Mouse (Mus musculus): Measurements from ENCODE around the gene Slc4a11.
"Not testable (repeated sequence)": the region's sequence is repeated elsewhere in the genome, so short reads cannot be mapped to it uniquely, and the experiment has no call there.

The Slc4a11 gene

DNA sequence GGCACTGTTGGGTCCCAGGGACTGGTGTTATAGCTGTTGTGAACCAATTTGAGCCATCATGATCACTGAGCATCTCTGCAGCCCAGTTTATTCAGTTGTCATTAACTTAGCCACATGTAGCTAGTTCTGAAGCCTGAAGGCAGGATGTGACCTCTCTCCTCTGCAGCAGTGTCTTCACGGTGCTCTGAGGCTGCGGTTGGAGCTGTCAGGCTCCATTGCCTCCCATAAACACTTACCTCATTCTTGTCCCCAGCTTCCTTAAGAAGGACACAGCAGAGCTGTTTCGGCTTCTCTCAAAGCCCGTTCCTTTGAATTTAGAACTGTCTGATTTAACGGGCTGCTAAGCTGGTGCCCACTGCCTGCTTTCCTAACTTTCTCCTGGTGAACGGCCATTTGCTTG, 17.4 kb downstream of the Slc4a11 start:
- DNase-seq (ENCODE audit: low read depth) = no peak

- no peak for DNase-seq (ENCODE audit: low read depth)
These were observed 18.2 kb downstream of the Slc4a11 start for GRCm38 (mm10) chr2:130679154-130679553.

GRCm38 (mm10) chr2:130677211-130677610, 20.1 kb downstream of the Slc4a11 start:
- DNase-seq (ENCODE audit: low read depth) = no peak

- DNase-seq (ENCODE audit: low read depth) = peak; percentile 92
These were observed 29.8 kb downstream of the Slc4a11 start, which contains the start of gene Itpa for GRCm38 (mm10) chr2:130667559-130667958. TSS of gene Itpa (plus strand) at chr2:130667610.

DNA sequence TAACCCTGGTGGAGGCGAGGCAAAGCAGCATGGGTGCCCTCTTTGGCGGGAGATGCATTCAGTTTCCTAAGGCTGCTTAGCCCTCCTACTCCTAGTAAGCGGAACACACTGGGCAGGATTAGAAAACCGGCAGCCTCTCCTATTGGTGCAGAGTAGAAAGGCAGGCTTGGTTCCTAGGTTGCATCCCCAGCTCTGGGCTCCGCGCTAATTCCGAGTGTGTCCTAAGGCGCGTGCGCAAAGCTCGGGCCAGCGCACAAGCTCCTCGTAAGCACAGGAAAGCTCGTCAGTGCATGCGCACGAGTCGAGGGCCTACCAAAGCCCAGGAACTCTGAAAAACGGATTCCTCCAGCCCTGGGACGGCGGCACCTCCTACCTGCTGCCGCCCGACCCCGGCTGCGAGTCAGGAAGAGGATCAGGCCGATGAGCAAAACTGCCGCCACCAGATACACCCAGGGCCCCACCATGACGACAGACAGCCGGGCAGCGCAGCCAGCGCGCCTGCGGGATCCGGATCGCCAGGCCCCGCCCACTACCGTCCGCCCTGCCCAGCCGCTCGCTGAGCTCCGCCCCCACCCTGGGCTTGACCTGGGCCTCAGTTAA, 33.1 kb downstream of the Slc4a11 start, which contains the start of gene Ddrgk1:
Ddrgk1 (minus strand) TSS at position 558 of the 600 bp plus-strand sequence.
- peak; percentile 96 for DNase-seq (ENCODE audit: low read depth)

DNA sequence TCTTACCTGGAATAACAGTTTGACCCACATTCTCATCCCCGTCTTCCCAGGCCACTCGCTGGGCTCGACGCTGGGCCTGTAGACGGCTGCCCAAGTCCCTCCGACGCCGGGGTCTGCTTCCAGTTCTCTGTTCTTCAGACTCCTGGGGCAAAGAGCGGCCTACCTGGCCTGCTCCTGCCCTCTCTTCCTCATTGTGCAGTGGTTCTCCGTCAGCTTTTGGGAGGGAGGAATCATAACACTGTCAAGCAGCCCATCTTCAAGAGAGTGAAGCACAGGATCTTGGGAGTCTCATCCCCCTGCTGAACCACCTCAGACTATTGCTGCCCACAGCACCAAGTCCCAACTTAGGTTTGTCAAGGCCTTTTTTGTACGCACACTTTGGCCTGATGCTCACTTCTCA, 34.0 kb downstream of the Slc4a11 start:
- no peak for DNase-seq (ENCODE audit: low read depth)

- DNase-seq (ENCODE audit: low read depth) = no peak
These were observed 38.8 kb downstream of the Slc4a11 start for GRCm38 (mm10) chr2:130658530-130658929.

GRCm38 (mm10) chr2:130657541-130657940, 39.8 kb downstream of the Slc4a11 start:
- no peak for DNase-seq (ENCODE audit: low read depth)

- DNase-seq (ENCODE audit: low read depth) = no peak
These were observed 40.8 kb downstream of the Slc4a11 start for GRCm38 (mm10) chr2:130656536-130656935.

DNA sequence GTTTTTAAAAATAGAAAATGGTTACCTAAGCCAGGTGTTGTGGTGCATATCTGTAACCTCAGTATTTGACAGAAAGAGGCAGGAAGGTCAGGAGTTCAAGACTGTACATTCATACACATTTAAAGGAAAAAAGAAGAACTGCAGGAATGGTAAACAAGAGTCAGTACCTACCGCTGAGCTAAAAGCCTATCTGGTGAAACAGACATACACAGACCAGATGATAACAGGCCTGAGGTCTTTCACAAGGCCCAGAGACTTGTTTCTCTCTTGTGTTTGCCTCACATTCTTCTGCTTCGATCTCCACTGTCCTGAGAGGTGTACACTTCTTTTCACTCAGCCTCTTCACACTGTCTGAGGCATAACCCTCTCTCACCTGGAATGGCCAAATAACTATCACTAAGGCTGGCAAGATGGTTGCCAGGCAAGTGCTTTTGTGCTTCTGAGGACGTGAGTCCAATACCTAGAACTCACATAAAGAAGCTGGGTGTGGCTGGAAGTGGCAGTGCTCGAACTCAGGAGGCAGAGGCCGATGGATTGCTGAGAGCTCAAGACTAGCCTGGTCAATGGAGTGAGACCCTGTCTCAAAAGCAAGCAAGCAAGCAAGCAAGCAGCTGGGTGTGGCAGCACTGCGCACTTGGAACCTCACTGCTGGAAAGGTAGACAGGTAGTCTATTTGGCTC, 41.5 kb downstream of the Slc4a11 start:
- DNase-seq (ENCODE audit: low read depth) = no peak

DNA sequence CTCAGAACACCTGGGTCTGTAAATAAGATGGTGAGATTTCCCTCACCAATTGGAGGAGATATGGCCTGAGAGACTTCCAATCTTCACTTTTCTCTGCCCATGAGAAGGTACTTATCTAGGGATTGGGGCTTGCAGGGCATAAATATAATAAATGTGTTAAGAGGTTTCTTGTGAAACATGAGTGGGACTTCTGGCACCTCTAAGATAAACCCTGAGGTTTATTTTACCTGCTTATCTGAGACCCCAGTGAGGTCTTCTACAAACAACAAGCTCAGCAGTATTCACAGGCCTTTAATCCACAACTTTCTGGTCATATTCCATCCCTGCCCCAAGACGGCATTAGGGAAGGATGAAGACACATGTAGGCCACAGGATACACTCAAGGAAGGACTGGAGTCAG, 43.6 kb downstream of the Slc4a11 start:
- no peak for DNase-seq (ENCODE audit: low read depth)

- DNase-seq (ENCODE audit: low read depth) = no peak
These were observed 44.0 kb downstream of the Slc4a11 start for GRCm38 (mm10) chr2:130653303-130653702.

GRCm38 (mm10) chr2:130649028-130649427, 48.3 kb downstream of the Slc4a11 start:
- not testable (repeated sequence) for DNase-seq (ENCODE audit: low read depth)

DNA sequence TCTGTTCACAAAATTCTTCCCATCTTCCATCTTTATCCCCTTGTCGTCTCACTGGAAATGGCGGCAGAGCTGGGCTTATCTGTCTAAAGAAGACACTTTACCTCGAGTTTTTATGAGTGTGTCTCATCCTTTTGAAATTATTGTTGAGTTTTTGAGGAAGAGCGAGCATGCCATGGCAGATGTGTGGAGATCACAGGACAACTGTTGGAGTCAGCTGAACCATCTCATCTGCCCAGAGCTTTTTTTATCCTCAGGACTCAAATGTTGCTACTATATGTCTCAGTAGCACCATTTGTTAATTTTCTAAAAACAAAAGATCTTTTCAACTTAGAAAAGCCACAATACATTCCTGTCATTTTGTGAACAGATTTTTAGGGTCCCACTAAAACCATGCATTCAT, 52.1 kb downstream of the Slc4a11 start:
- no peak for DNase-seq (ENCODE audit: low read depth)

- peak; percentile 89 for DNase-seq (ENCODE audit: low read depth)
These were observed 54.5 kb downstream of the Slc4a11 start, which contains the start of gene Lzts3 for GRCm38 (mm10) chr2:130642684-130643369. TSS of gene Lzts3 (minus strand) at chr2:130642803.

DNA sequence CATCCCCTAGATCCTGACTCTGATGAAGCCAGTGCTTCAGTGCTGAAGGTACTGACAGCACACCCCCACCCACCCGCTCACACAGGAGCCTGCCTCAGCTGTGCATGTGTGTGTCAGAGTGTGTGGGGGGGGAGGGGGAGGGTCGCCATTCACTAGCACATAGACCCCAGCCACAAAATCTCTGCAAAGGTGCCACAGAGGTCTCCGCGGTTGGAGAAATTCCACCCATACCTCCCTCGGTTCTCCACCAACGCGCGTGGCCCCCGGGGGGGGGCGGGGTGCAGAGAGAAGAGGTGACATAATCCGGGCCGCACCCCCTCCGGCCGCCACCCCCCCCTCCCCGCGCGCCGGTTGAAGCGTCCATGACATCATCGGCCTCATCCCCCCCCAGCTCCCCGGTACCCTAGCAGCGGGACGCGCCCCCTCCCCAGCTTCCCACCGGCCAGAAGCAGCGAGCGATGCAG, 55.1 kb downstream of the Slc4a11 start:
- peak; percentile 72 for DNase-seq (ENCODE audit: low read depth)

DNA sequence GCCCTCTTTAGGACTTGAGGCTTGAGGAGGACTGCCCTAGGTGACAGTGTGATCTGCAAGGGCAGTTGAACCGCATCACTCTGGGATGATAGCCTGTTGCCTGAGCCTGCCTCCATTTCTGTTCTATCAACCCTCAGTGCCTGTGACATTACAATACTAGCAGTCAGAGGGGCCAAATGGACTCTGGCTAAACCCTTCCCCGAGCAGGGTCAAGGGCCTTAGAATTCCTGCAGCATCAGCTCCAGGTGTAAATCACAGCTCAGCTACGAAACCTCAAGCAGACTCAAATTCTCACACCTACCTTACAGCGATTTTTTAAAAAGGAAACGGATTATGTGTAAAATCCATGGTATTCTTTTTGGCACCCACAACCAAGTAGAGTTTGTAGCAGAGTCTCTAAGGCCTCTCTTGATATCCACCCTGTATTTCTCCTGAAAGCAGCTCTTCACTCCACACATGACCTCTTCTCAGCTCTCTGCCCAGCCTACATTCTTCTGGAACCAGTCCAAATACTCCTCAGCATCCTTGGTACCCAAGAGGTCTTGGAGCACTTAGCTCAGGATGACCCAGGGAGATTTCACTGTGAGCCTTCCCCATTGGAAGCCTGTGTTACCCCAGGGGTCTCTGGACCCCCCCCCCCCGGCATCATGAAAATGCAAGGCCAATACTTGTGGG, 55.8 kb downstream of the Slc4a11 start:
- no peak for DNase-seq (ENCODE audit: low read depth)

GRCm38 (mm10) chr2:130639276-130639675, 58.0 kb downstream of the Slc4a11 start:
- DNase-seq (ENCODE audit: low read depth) = no peak

- no peak for DNase-seq (ENCODE audit: low read depth)
These were observed 59.2 kb downstream of the Slc4a11 start for GRCm38 (mm10) chr2:130638101-130638611.

DNA sequence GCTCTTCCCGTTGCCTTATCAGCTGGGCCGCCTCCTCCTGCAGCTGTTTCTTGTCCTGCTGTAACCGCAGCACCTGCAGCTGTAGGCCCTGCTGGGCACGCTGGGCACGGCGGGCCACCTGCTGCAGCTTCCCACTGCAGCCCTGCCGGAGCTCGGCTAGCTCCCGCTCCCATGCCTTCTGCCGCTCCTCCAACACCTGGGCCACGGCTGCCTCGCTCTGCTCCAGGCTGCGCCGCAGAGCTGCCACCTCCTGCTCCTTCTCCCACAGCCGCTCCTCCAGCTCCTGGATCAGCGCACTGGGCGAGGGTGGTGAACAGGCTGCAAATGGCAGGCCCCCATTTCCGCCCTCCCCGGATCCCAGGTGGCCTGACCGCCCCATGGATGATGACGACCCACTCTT, 61.5 kb downstream of the Slc4a11 start:
- DNase-seq (ENCODE audit: low read depth) = peak; percentile 33

DNA sequence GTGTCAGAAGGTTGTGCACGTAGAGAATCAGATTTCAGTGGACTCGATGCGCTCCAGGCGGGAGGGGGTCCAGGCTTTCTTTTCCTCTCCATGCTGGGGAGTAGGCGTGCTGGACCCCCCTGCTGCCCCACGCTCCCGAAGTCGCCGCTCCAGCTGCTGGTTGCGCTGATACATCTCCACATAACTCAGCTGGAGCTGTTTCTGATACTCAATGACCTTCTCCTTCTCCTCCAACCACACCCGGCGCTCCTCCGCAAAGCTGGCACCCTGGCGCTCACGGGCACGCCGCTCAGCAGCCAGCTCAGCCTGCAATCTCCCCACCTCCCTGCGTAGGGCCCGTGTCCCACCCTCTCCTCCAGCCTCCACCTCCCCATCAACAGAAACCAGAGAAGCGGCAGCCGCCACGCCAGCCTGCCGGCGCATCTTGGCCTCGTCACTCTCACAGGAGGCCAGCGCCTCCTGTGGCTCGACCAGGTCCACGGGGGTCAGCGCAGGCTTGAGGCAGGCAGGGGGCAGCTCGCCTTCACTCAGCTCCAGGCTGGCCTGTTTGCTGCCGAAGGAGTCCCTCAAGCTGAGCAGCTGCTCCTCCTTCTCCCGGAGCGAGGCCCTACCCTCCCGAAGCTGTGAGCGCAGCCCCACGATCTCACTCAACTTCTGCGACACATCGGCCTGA, 62.4 kb downstream of the Slc4a11 start:
- DNase-seq (ENCODE audit: low read depth) = peak; percentile 40
